Mouse (Mus musculus) layer of hippocampus, postnatal 36 days (tissue): ENCODE results near the gene Vps26a. TPM values are rescaled to one million over a fixed set of nuclear protein-coding genes. Genes with fewer than 3 reads are reported as not detected.

ENCODE experiments used
- DNase-seq, 2 experiments: peaks; one replicate each; pipeline ENCODE4 v3.0.0; 2022
- total RNA-seq, 2 experiments: library from RNA; stranded (reverse); gene quantifications; 2 replicates each; pipeline ENCODE4 v1.2.3; 2021

Vps26a gene
- total RNA-seq, 2 experiments from 2014 or later, result 43.2 to 46.8 TPM

GRCm38 (mm10) chr10:62418831-62419356 lies 67.7 kb downstream of the Vps26a start:
- DNase-seq, result no peak

- DNase-seq, result no peak
Measured at GRCm38 (mm10) chr10:62413606-62413982, 73.0 kb downstream of the Vps26a start.

GRCm38 (mm10) chr10:62412906-62413605 lies 73.5 kb downstream of the Vps26a start:
- DNase-seq, result no peak

- no peak for DNase-seq
Measured at GRCm38 (mm10) chr10:62411431-62412410, 74.9 kb downstream of the Vps26a start.

- DNase-seq, result peak; percentile 44 to 55
Measured at GRCm38 (mm10) chr10:62410943-62411342, 75.7 kb downstream of the Vps26a start.

Other genes with a start within 250 kb of the Vps26a start
- not detected for gene Tacr2, start 234.4 kb downstream of the Vps26a start, total RNA-seq
- 100 to 1,000 TPM; 287 to 297 TPM for gene Hk1, start 106.9 kb downstream of the Vps26a start, total RNA-seq
- gene Hkdc1, start 64.3 kb downstream of the Vps26a start, total RNA-seq, result 1 to 10 TPM; 3.0 to 3.8 TPM
- gene 4930507D05Rik, start 37.3 kb downstream of the Vps26a start, total RNA-seq, result 1 to 10 TPM; 1.2 to 1.3 TPM
- gene Supv3l1, start 37.1 kb downstream of the Vps26a start, total RNA-seq, result 10 to 100 TPM; 25.2 to 26.6 TPM
- gene Srgn, start 40.6 kb upstream of the Vps26a start, total RNA-seq, result 1 to 10 TPM; 8.4 to 8.5 TPM
- 100 to 1,000 TPM; 206 to 214 TPM for gene Kif1bp, start 91.7 kb upstream of the Vps26a start, total RNA-seq
- gene Ddx21, start 115.5 kb upstream of the Vps26a start, total RNA-seq, result 10 to 100 TPM; 21.1 to 22.5 TPM
- gene Ddx50, start 164.4 kb upstream of the Vps26a start, total RNA-seq, result 100 to 1,000 TPM in 1 of 2 experiments, 10 to 100 TPM in 1; 86.6 to 101 TPM
- 1 to 10 TPM; 1.9 to 4.1 TPM for gene Stox1, start 239.3 kb upstream of the Vps26a start, total RNA-seq